Mouse (Mus musculus): ENCODE data around the gene Gm12794.
"Not testable (repeated sequence)": the region's sequence is repeated elsewhere in the genome, so short reads cannot be mapped to it uniquely, and the experiment has no call there.

Gm12794 gene

DNA sequence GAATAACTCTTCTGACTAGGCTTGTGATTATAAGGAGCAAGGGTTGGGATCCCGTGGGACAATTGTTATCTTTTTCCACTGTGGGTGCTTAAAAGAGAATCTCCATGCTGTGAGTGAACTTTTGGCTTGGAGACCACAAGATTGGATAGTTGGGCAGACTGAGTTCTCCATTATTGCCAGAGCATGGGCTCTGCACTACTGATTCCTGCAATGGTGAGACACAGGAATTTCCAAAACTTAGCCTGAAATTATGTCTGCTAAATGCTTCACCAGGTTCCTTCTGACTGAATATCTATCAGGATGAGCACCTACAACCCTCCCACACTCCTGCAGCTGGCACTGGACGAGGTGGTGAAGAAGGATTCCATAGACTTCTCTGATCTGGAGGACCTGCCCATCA is at the start of gene Gm12794:
Gm12794 (plus strand) TSS at position 301 of the 400 bp plus-strand sequence.
- not testable (repeated sequence) for DNase-seq

DNA sequence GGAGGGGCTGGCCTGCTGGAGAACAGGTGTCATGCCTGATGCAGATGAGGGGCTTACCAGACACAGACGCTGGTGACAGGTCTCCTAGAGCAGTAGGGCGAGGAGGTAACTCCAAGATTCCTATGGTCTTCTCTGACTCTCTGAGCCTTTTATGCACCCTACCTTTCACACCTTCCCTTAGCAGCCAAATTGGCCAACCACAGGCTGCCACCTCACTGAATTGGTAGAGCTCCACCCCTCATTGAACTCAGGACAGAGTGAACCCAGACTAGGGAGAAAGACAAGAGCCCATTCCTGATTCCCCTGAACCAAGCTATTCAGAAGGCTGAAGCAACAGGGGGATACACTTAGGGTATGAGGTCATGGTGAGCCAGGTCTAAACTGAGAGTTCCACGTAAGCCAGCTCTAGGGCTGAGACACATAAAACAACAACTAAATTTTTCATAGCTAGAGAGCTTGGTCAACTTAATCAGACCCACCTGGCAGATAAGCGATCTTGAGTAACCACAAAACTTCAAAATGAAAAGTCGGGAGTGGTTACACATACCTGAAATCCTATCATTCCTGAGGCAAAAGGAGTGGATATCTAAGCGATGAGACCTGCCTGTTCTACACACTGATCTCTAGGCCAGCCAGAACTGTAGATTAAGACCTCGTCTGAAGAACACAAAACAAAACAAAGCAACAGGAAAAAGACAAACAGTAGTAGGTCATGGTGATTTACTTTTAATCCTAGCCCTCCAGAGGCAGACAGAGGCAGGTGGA is 46.4 kb upstream of the Gm12794 start, which contains the start of gene C130073F10Rik:
C130073F10Rik (minus strand) TSS at position 134 of the 765 bp plus-strand sequence.
- no peak for DNase-seq

DNA sequence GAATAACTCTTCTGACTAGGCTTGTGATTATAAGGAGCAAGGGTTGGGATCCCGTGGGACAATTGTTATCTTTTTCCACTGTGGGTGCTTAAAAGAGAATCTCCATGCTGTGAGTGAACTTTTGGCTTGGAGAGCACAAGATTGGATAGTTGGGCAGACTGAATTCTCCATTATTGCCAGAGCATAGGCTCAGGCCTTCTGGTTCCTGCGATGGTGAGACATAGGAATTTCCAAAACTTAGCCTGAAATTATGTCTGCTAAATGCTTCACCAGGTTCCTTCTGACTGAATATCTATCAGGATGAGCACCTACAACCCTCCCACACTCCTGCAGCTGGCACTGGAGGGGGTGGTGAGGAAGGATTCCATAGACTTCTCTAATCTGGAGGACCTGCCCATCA is 31.4 kb upstream of the Gm12794 start, which contains the start of gene Gm12800:
Gm12800 (plus strand) TSS at position 301 of the 400 bp plus-strand sequence.
- not testable (repeated sequence) for DNase-seq

DNA sequence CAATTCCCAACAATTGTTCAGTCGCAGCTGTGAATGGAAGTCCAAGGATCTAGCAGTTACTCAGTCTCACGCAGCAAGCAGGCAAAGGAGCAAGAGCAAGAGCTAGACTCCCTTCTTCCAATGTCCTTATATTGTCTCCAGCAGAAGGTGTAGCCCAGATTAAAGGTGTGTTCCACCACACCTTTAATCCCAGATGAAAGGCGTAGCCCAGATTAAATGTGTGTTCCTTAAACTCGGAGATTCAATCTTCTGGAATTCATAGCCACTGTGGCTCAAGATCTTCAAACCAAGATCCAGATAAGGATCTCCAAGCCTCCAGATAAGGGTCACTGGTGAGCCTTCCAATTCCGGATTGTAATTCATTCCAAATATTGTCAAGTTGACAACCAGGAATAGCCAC is 40.7 kb downstream of the Gm12794 start, which contains the start of gene Gm12790:
Gm12790 (minus strand) TSS at position 101 of the 400 bp plus-strand sequence.
- not testable (repeated sequence) for DNase-seq

DNA sequence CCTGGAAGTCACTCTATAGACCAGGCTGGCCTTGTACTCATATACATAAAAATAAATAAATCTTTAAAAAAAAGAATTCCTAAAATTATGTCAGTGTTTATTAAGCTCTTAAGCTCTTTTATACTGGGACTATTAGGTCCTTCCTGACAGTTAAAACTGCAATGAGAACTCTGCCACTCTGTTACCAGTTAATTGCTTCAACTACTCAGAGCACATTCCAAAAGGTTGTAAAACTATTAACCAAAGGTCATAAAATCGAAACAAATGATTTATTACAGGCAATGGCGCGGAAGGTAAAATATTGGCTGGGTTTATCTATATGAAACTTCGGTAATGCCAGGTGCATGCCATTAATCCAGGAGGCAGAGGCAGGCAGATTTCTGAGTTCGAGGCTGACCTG is 45.5 kb downstream of the Gm12794 start:
- DNase-seq: no peak

DNA sequence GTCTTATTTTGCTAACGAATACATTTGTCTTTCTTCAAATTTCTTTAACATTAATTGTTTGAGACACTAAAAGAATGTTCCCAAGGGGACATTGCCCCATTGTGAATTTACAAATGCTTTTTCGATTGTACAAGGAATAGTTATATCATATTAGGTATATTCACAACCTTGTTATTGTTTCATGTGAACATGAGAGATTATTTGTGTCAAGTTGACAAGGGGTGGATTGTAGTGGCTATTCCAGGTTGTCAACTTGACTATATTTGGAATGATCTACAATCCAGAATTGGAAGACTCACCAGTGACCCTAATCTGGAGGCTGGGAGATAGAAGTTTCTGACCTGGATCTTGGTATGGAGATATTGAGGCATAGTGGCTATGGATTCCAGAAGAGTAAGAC is 46.1 kb downstream of the Gm12794 start, which contains the start of gene Gm12789:
Gm12789 (plus strand) TSS at position 301 of the 400 bp plus-strand sequence.
- not testable (repeated sequence) for DNase-seq
